Mouse (Mus musculus) megakaryocyte, embryonic 14.5 days (primary cell): ENCODE results near the gene Abca2. TPM values are rescaled to one million over a fixed set of nuclear protein-coding genes. Genes with fewer than 3 reads are reported as not detected.

Experiments
- H3K27me3 ChIP-seq: replicated peaks from 2 replicates; pipeline ENCODE3; 2012; ENCODE audit warnings: inconsistent platforms
- H3K36me3 ChIP-seq: replicated peaks from 2 replicates; pipeline ENCODE3; 2012; ENCODE audit warnings: low read length, inconsistent platforms, mixed read lengths
- H3K4me1 ChIP-seq: 2 replicates; pipeline ENCODE4 v1.6.1; 2012; ENCODE audit warnings: inconsistent platforms
- H3K4me3 ChIP-seq: replicated peaks from 2 replicates; pipeline ENCODE3; 2012; ENCODE audit warnings: moderate library complexity, mild to moderate bottlenecking, inconsistent platforms
- H3K9me3 ChIP-seq: 2 replicates; pipeline ENCODE4 v1.6.1; 2012; ENCODE audit warnings: inconsistent platforms
- FLI1 ChIP-seq: IDR thresholded peaks from 2 replicates; pipeline ENCODE4 v1.6.1; 2012; ENCODE audit warnings: low read length, inconsistent platforms, mixed read lengths
- GATA1 ChIP-seq: IDR thresholded peaks from 3 replicates; pipeline ENCODE4 v1.6.1; 2012; ENCODE audit warnings: mixed read lengths, low read length, inconsistent platforms, borderline replicate concordance
- polyA plus RNA-seq: library from polyadenylated mRNA; stranded (reverse); fragments of >175 nt; gene quantifications from 2 replicates; pipeline ENCODE4 v1.2.3, GENCODE M21; 2012; ENCODE audit warnings: low replicate concordance; ENCODE audit not compliant: insufficient read depth

Gene Abca2
- polyA plus RNA-seq, 1 experiment: 13.1 TPM

DNA sequence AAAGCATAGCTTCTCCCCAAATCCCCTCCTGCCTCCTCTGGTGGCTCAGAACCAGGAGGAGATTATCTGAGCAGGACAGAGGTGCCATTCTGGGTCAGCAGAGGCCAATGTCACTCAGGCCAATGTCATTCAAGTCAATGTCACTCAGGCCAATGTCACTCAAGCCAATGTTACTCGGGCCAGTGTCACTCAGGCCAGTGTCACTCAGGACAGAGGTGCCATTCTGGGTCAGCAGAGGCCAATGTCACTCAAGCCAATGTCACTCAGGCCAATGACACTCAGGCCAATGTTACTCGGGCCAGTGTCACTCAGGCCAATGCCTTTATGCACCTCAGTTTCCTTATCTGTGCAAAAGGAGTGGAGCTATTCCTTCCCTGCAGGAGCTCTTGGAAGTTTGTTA, 44.0 kb downstream of the Abca2 start:
- TF ChIP-seq FLI1 (no peak), GATA1 (no peak)
- Histone ChIP-seq H3K4me1 (peaks cover 65% of the 10 kb centered on the region), H3K4me3 (no peak overlapping the region), H3K36me3 (no peaks in the 10 kb centered on the region), H3K27me3 (peaks cover 71% of the 10 kb centered on the region), H3K9me3 (no peaks in the 10 kb centered on the region)

DNA sequence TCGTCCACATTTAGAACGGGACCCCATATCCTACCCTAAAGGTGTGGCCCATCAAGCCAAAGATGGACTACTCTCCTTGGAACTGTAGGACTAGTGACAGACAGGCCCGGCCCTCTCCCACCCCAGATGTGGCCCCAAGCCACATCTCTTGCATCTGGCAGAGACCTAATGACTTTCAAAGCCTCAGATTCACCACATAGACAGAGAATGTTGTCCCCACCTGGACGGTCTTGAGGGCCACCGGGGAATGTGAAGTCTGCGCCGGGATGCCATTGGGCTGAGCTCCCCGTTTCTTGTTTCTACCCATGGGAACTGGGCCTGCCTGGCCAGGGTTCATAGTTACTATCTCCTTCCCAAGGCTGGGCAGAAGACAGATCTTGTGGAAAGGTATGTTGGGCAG, 49.0 kb downstream of the Abca2 start:
- Histone ChIP-seq H3K4me1 (peaks cover 60% of the 10 kb centered on the region), H3K9me3 (peaks cover 22% of the 10 kb centered on the region), H3K36me3 (no peaks in the 10 kb centered on the region), H3K4me3 (no peak overlapping the region), H3K27me3 (peaks cover 66% of the 10 kb centered on the region)
- TF ChIP-seq GATA1: no peak
- TF ChIP-seq FLI1: no peak

DNA sequence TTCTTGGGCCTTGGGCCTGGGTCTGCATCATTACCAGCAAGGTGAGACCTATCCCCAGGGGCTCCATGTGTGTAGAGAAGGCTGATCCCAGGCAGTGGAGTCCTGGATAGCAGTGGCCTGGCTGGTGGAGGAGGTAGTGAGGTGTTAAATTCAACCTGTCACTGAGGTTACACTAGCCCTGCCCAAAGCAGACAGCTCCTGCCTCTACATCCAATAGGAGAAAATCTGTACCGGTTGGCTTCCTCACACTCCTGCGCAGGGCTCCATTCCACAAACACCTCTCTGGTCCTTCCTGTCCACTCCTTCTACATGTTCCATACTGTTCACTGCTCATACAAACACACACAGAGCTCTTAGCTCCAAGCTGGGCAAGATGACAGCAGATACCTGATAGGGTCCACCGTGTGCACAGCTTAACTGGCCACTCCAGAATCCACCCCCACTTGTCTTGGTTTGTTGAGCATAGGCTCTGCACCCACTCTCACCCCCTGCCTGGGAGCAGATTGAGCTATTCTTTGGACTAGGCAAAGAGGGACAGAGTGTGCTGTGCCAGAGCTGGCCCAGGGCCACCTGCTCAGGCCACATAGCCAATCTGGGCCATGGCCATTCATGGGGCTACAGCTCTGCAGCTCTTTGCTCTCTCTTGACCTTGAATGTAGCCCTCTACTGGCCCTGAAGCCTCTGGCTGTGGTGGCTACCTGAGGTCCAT, 49.6 kb downstream of the Abca2 start:
- Histone ChIP-seq H3K36me3 (no peaks in the 10 kb centered on the region), H3K9me3 (peaks cover 22% of the 10 kb centered on the region), H3K4me1 (peaks cover 60% of the 10 kb centered on the region), H3K4me3 (no peak overlapping the region), H3K27me3 (peaks cover 66% of the 10 kb centered on the region)
- TF ChIP-seq FLI1 (no peak), GATA1 (no peak)

DNA sequence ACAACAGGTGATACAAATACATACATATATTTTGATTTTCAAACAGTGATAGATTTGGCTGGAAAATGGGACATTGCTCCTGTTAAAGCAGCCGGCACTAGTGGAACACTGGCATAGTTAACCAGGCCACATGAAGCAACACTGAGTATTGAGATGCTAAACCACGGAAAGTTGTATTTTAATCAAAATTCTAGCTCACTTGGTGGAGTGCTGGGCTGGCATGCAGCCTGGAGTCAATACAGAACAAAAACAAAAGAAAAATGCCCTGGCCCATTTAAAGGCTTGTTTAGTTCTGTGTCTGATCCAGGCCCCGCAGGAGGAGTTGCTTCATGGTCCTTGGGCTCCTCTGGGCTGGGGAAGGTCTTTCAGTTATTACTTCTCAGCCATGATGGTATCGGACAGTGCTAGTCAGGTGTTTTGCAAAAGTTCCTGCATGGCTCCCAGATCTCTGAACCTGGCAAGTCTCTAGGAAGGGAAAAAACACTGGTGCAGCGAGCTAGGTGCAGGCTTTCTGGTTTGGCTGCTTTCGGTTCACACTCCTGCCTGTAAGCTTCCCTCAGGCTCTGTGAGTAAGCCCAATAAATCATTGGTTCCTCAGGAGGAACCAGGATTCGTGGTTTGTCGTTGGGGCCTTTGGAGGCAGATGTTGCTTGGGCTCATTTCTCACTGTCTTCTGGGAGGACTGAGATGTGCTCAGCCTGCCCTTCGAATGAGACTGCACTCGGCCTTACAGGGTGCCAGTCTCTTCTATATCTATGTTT, 51.2 kb downstream of the Abca2 start:
- Histone ChIP-seq H3K9me3 (peaks cover 22% of the 10 kb centered on the region), H3K4me3 (no peak overlapping the region), H3K27me3 (peaks cover 76% of the 10 kb centered on the region), H3K36me3 (no peaks in the 10 kb centered on the region), H3K4me1 (peaks cover 53% of the 10 kb centered on the region)
- TF ChIP-seq GATA1: no peak
- TF ChIP-seq FLI1: no peak

DNA sequence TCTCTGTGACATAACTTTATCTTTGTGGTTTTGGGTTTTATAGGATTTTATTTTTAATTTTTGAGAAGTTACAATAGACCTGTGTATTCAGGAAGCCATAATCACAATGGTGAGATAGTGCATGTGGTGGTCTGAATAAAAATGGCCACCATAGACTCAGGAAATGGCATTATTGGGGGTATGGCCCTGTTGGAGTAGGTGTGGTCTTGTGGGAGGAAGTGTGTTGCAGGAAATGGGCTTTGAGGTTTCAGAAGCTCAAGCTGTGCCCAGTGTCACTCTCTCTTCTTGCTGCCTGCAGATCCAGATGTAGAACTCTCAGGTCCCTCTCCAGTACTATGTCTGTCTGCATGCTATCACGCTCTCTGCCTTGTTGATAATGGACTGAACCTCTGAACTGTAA, 52.0 kb downstream of the Abca2 start:
- Histone ChIP-seq H3K36me3 (no peaks in the 10 kb centered on the region), H3K4me1 (peaks cover 56% of the 10 kb centered on the region), H3K9me3 (peaks cover 22% of the 10 kb centered on the region), H3K27me3 (peaks cover 74% of the 10 kb centered on the region), H3K4me3 (no peak overlapping the region)
- no peak for TF ChIP-seq GATA1
- no peak for TF ChIP-seq FLI1

DNA sequence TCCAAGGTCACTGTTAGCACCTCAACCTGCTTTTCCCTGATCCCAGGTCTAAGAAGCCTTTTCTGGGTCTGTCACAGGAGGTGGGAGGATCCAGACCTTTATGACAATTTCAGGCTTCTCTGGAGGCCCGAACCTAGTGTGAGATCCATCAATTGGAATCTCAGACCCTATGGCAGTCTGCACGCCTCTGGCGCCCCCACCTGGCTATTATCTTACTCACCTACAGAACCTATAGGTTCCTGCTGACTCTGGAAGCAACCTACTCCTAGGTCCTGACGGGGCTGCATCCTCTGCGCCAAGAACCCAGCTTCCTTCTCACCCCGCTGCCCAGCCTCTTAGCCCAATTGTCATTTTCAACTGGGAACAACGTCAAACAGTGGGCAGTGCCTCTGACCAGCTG, 54.5 kb downstream of the Abca2 start:
- TF ChIP-seq FLI1 (no peak), GATA1 (no peak)
- no peak overlapping the region for H3K4me3 ChIP-seq

DNA sequence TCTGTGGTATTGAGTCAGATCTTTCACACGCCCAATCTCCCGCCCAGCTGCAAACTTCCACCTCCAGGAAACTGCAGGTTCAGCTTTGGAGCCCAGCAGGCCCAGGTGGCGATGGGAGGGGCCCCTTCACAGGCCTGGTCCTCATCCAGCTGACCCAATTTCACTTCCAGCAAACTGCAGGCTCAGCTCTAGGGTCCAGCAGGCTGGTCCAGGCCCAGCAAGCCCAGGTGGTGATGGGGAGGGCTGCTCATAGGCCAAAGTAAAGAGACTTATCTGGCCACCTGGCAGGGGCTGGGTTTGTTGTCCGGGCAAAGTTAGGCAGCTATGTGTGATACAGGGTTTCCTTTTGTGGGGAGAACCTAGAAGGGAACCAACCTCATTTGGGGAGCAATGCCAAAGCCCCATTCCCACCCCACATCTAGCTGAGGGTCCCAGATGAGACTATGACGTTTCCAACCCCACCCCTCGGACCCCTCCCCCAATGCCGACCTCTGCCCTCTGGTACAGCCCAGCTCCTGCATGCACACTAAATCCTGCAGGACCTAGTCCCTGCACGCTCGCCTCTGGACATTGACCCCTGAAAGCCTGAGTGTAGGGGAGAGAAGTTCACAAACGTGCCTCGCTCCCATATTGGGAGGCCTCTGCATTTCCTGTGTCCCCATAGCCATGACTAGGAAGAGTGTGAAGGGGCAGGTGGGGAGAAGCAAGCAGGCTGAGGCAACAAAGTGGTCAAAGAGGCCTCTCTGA, 56.6 kb downstream of the Abca2 start:
- no peak for TF ChIP-seq GATA1
- TF ChIP-seq FLI1: no peak
- Histone ChIP-seq H3K4me3 (no peak overlapping the region), H3K36me3 (no peaks in the 10 kb centered on the region), H3K4me1 (peaks cover 71% of the 10 kb centered on the region), H3K9me3 (peaks cover 18% of the 10 kb centered on the region), H3K27me3 (peaks cover 67% of the 10 kb centered on the region)

More for the DNA sequence above, 54.5 kb downstream of the Abca2 start:
- Histone ChIP-seq H3K27me3 (peaks cover 72% of the 10 kb centered on the region), H3K36me3 (no peaks in the 10 kb centered on the region), H3K4me1 (peaks cover 62% of the 10 kb centered on the region), H3K9me3 (peaks cover 22% of the 10 kb centered on the region)

DNA sequence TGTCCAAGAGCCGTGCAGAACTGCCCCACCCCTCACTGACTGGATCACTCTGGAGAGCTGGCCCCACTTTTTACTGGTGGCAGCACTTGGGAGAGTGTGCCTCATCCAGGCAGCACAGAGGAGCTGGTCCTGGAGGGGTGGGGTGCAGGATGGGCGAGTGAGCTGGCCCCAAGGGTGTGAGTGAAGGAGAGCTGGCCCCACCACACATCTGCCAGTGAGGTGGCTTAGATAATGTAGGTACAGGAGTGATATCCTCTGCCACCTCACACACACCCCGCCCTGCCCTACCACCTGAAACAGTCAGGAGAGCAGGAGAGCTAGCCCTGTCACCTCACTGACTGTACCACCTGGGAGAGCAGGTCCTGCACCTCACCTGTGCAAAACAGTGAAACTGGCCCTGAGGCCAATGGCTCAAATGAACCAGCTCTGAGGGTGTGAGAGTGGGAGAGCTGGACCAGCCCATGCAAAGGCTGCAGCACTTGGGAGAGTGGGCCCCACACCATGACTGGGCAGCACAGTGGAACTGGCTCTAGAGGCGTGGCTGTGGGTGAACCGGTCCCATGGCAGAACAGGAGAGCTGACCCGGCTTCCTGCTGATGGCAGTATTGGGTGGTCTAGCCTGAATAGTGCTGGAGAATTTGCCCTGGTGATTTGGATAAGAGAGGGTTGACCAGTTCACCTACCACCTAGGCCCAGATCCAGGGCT, 59.6 kb downstream of the Abca2 start:
- no peak for TF ChIP-seq GATA1
- TF ChIP-seq FLI1: no peak
- Histone ChIP-seq H3K27me3 (peaks cover 79% of the 10 kb centered on the region), H3K36me3 (no peaks in the 10 kb centered on the region), H3K4me1 (peaks cover 49% of the 10 kb centered on the region), H3K4me3 (peak overlapping the region; percentile 25), H3K9me3 (no peaks in the 10 kb centered on the region)

DNA sequence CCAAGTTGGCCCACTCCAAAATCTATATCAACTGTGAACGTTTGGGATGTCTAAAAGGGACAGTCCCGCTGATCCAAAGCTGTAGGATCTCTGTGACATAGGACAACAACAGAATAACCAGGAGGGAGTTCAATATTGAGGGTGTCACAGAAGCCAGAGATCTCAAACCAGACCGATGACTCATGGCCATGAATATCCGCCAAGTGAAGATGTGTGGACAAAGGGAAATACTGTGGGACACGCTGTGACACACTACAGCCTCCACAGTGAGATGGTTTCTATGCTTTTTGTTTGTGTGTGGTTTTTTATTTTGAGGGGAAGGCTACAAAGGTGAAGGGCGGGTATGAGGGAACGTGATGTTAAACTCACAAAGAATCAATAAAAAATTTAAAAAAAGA, 60.2 kb downstream of the Abca2 start:
- no peak overlapping the region for H3K4me3 ChIP-seq
- no peaks in the 10 kb centered on the region for H3K9me3 ChIP-seq
- H3K36me3 ChIP-seq: no peaks in the 10 kb centered on the region
- no peak for TF ChIP-seq GATA1
- no peak for TF ChIP-seq FLI1
- peaks cover 79% of the 10 kb centered on the region for H3K27me3 ChIP-seq
- H3K4me1 ChIP-seq: peaks cover 43% of the 10 kb centered on the region
